ENCODE assay signal across 8 mouse cellular contexts in the genomic region with DNA sequence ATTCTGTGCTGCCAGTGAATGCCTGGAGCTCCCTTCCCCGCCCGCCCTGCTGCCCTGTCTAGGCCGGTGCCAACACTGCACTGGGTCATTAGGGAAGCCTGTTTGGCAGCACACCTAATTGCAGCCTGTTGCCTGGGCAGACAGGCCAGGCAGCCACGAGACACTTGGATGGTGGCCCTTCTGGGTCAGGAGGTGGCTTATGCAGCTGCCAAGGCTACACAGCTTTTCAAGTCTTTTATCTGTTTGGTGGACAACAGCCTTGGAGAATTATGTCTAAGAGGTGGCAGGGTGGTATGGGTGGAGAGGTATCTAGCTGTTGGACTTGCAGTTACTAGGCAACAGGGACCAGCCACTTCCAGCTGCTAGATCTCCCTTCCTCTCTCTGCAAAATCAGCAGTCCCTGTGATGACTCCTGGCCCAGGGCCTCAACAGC. TPM values are rescaled to one million over a fixed set of nuclear protein-coding genes. Genes with fewer than 3 reads are reported as not detected.
DNase-seq lines count a peak whose midpoint lies in the region; ATAC-seq lines count a peak whose summit lies in the region.

No protein-coding gene starts in this region.

- H3K4me3 ChIP-seq in neural tube, embryonic 12.5 days: no peak overlapping the region
- no peak overlapping the region for H3K4me3 ChIP-seq in heart, embryonic 15.5 days
- H3K4me3 ChIP-seq in neural tube, embryonic 14.5 days (ENCODE audit: low read depth, low read length): no peak overlapping the region

- H3K36me3 ChIP-seq in neural tube, embryonic 12.5 days: no peaks in the 10 kb centered on the region
- H3K36me3 ChIP-seq in heart, embryonic 15.5 days: no peaks in the 10 kb centered on the region
- H3K36me3 ChIP-seq in neural tube, embryonic 14.5 days (ENCODE audit: control insufficient read depth, insufficient read depth, low read length): no peaks in the 10 kb centered on the region

- no peak overlapping the region for H3K9ac ChIP-seq in neural tube, embryonic 12.5 days
- no peak overlapping the region for H3K9ac ChIP-seq in heart, embryonic 15.5 days
- H3K9ac ChIP-seq in neural tube, embryonic 14.5 days (replicated peaks; ENCODE audit: low read depth, low read length): no peak overlapping the region

- no peak overlapping the region for H3K4me2 ChIP-seq in neural tube, embryonic 12.5 days (replicated peaks)
- H3K4me2 ChIP-seq in heart, embryonic 15.5 days: no peak overlapping the region
- H3K4me2 ChIP-seq in neural tube, embryonic 14.5 days (ENCODE audit: low read depth, low read length): no peak overlapping the region

- no peaks in the 10 kb centered on the region for H3K27me3 ChIP-seq in neural tube, embryonic 12.5 days (replicated peaks)
- H3K27me3 ChIP-seq in heart, embryonic 15.5 days: no peaks in the 10 kb centered on the region
- no peaks in the 10 kb centered on the region for H3K27me3 ChIP-seq in neural tube, embryonic 14.5 days (ENCODE audit: control insufficient read depth, insufficient read depth, low read length)

- no peaks in the 10 kb centered on the region for H3K9me3 ChIP-seq in neural tube, embryonic 12.5 days
- no peaks in the 10 kb centered on the region for H3K9me3 ChIP-seq in heart, embryonic 15.5 days (replicated peaks)
- H3K9me3 ChIP-seq in neural tube, embryonic 14.5 days (ENCODE audit: control insufficient read depth, low read length): no peaks in the 10 kb centered on the region

- 77% methylated on average over 4 of the region's 4 CpGs for WGBS in neural tube, embryonic 12.5 days
- 63% methylated on average over 4 of the region's 4 CpGs for WGBS in heart, embryonic 15.5 days
- WGBS in neural tube, embryonic 14.5 days: 50% methylated on average over 4 of the region's 4 CpGs

- H3K4me1 ChIP-seq in neural tube, embryonic 12.5 days: no peaks in the 10 kb centered on the region
- peaks cover 21% of the 10 kb centered on the region for H3K4me1 ChIP-seq in heart, embryonic 15.5 days (replicated peaks)
- no peaks in the 10 kb centered on the region for H3K4me1 ChIP-seq in neural tube, embryonic 14.5 days (ENCODE audit: control insufficient read depth, insufficient read depth, low read length)

- no peak overlapping the region for H3K27ac ChIP-seq in neural tube, embryonic 12.5 days
- H3K27ac ChIP-seq in heart, embryonic 15.5 days: 0 out of 2 replicates have a peak overlapping the region, but pooled peaks have one; percentile 32
- H3K27ac ChIP-seq in neural tube, embryonic 14.5 days (ENCODE audit: low read depth, low read length): 0 out of 2 replicates have a peak overlapping the region, but pooled peaks have one; percentile 16

- ATAC-seq in neural tube, embryonic 12.5 days (ENCODE audit: low FRiP score, low read depth): peak; percentile 50; the same call in 1 of the 2 replicates
- peak; percentile 41; the same call in 1 of the 2 replicates for ATAC-seq in heart, embryonic 15.5 days (replicated peaks; ENCODE audit: insufficient number of reproducible peaks, insufficient read depth, low FRiP score, low read depth)
- peak; percentile 95 for ATAC-seq in neural tube, embryonic 14.5 days (ENCODE audit: low read depth)
- ATAC-seq in erythroid progenitor cell, adult 5-6 weeks (replicated peaks; ENCODE audit: low FRiP score, poor library complexity, severe bottlenecking): no peak

- no peak for DNase-seq in neural tube, embryonic 10.5 days (ENCODE audit: extremely low spot score, low spot score)
- DNase-seq in cerebellum, postnatal 10 days: peak; percentile 96 to 97
- DNase-seq in layer of hippocampus, postnatal 36 days: peak; percentile 67 to 76
- no peak for DNase-seq in thymus, postnatal 14 days

RNA-seq across cellular contexts. Expression of gene Klf11, which starts 8.7 kb away (rescaled TPM):
- 15.5 and 16.3 TPM in 2 replicates for polyA plus RNA-seq in neural tube, embryonic 12.5 days (2016; fragmentation: Nextera tagmentation; extraction: Ambion mirVana)
- polyA plus RNA-seq in heart, embryonic 15.5 days (2015; fragmentation: Nextera tagmentation; extraction: Ambion mirVana): 17.7 and 18.4 TPM in 2 replicates
- total RNA-seq in layer of hippocampus, postnatal 36 days (2021): 1 to 10 TPM; 3.4 to 3.9 TPM
- 13.3 and 18.8 TPM in 2 replicates for polyA plus RNA-seq in neural tube, embryonic 14.5 days (2014; fragmentation: Nextera tagmentation; extraction: Ambion mirVana)
- 30.6 and 40.0 TPM in 2 replicates for total RNA-seq in erythroid progenitor cell, adult 5-6 weeks (2015; ENCODE audit: low replicate concordance)
- 46.6 and 52.6 TPM in 2 replicates for total RNA-seq in erythroid progenitor cell, adult 5-6 weeks (2017; ENCODE audit: low replicate concordance)

RNA-seq across cellular contexts. Expression of gene Cys1, which starts 39.2 kb away (rescaled TPM):
- polyA plus RNA-seq in neural tube, embryonic 12.5 days (2016; fragmentation: Nextera tagmentation; extraction: Ambion mirVana): 1.1 and 1.3 TPM in 2 replicates
- 1.4 TPM in 2 replicates for polyA plus RNA-seq in heart, embryonic 15.5 days (2015; fragmentation: Nextera tagmentation; extraction: Ambion mirVana)
- 10 to 100 TPM; 30.9 to 39.8 TPM for total RNA-seq in layer of hippocampus, postnatal 36 days (2021)
- 1.3 and 2.2 TPM in 2 replicates for polyA plus RNA-seq in neural tube, embryonic 14.5 days (2014; fragmentation: Nextera tagmentation; extraction: Ambion mirVana)
- total RNA-seq in erythroid progenitor cell, adult 5-6 weeks (2015; ENCODE audit: low replicate concordance): not detected in 2 replicates
- 0.39 TPM in 1 of 2 replicates, not detected in the other for total RNA-seq in erythroid progenitor cell, adult 5-6 weeks (2017; ENCODE audit: low replicate concordance)

Comparison
In these comparisons a context has a peak if more than half of its experiments do, and no peak if none do; other contexts are left out.
1. DNase-seq: peak in cerebellum, postnatal 10 days (2 of 2) and layer of hippocampus, postnatal 36 days (2 of 2); none in neural tube, embryonic 10.5 days (single experiment) and thymus, postnatal 14 days (single experiment).